Mouse (Mus musculus): ENCODE measurements around the gene Cpb1.

DNA sequence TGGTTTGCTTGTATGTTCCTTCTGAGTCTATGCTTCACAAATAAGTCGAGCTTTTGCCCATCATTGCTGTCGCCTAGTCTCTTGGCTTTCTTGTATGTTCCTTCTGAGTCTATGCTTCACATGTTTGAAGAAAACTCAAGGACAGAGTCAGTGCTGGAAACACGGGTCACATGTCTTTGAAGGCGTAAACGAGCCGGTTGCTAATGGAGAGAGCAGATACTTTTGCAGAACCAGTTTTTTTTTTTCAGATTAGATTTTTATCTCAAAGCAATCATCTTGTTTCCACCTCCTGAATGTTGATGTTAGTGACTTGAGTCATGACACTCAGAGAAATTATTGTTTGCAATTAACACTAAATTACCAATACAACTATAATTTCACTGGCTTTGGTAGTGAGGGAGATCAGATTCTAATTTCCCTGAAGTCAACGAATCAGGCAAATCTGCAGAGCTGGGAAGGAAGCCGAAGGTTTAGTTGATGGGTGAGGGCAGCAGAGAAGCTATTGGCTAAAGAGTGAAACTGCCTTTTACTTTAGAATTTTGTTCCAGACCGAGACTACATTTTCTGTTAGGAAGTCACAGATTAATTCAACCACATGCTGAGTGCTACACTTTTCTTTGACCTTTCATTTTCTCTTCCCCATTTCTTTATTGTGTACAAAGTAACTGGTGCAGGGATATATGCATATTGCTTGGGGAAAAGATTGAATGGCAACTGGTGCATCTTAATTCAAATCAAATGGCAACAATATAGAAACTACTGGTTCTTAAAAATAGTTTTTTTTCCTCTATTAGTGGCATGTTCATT, 19.2 kb upstream of the Cpb1 start:
- TF ChIP-seq CTCF (IDR thresholded peaks at IDR 0.05; ENCODE audit: borderline replicate concordance, insufficient read depth, low read length) (no peak), POLR2A (IDR thresholded peaks at IDR 0.05; ENCODE audit: low read depth, low read length) (no peak)

Measured in embryonic fibroblast, embryonic 13.5 days (primary cell).